Mouse (Mus musculus) kidney, embryonic 14.5 days (tissue): ENCODE results near the gene Cfap74. TPM values are rescaled to one million over a fixed set of nuclear protein-coding genes. Genes with fewer than 3 reads are reported as not detected.

Source experiments
- polyA plus RNA-seq: library from polyadenylated mRNA; unstranded; fragments of >200 nt; fragmentation: Nextera tagmentation; extraction: Ambion mirVana; gene quantifications from 2 replicates; pipeline ENCODE4 v1.2.1, GENCODE M21; 2014

Cfap74 gene
- polyA plus RNA-seq, 1 experiment from 2014 or later, result 2.3 TPM

Other genes with a start within 250 kb of the Cfap74 start
- gene Ski, start 186.6 kb upstream of the Cfap74 start, polyA plus RNA-seq, result 24.0 and 24.5 TPM in 2 replicates
- gene Faap20, start 159.4 kb upstream of the Cfap74 start, polyA plus RNA-seq, result 63.4 and 73.8 TPM in 2 replicates
- gene Prkcz, start 47.8 kb upstream of the Cfap74 start, polyA plus RNA-seq, result 7.8 and 10.2 TPM in 2 replicates
- gene Gabrd, start 11.1 kb upstream of the Cfap74 start, polyA plus RNA-seq, result 0.07 TPM in 1 of 2 replicates, not detected in the other
- 0.44 and 0.57 TPM in 2 replicates for gene Tmem52, start 59.9 kb downstream of the Cfap74 start, polyA plus RNA-seq
- 493 and 553 TPM in 2 replicates for gene Gnb1, start 82.2 kb downstream of the Cfap74 start, polyA plus RNA-seq
- gene Nadk, start 153.2 kb downstream of the Cfap74 start, polyA plus RNA-seq, result 58.7 and 99.9 TPM in 2 replicates
- gene Slc35e2, start 192.2 kb downstream of the Cfap74 start, polyA plus RNA-seq, result 7.7 and 10.3 TPM in 2 replicates
- gene Cdk11b, start 215.7 kb downstream of the Cfap74 start, polyA plus RNA-seq, result 51.9 and 57.0 TPM in 2 replicates
- gene Gm10563, start 236.2 kb downstream of the Cfap74 start, polyA plus RNA-seq, result not detected in 2 replicates
- 28.9 and 43.1 TPM in 2 replicates for gene Mmp23, start 244.2 kb downstream of the Cfap74 start, polyA plus RNA-seq